Mouse (Mus musculus): ENCODE data around the gene 2310002L09Rik. TPM values are rescaled to one million over a fixed set of nuclear protein-coding genes. Genes with fewer than 3 reads are reported as not detected.
"Not testable (repeated sequence)": the region's sequence is repeated elsewhere in the genome, so short reads cannot be mapped to it uniquely, and the experiment has no call there.

Gene 2310002L09Rik
- polyA plus RNA-seq (2015; fragmentation: Nextera tagmentation; extraction: Ambion mirVana): not detected in 2 replicates

DNA sequence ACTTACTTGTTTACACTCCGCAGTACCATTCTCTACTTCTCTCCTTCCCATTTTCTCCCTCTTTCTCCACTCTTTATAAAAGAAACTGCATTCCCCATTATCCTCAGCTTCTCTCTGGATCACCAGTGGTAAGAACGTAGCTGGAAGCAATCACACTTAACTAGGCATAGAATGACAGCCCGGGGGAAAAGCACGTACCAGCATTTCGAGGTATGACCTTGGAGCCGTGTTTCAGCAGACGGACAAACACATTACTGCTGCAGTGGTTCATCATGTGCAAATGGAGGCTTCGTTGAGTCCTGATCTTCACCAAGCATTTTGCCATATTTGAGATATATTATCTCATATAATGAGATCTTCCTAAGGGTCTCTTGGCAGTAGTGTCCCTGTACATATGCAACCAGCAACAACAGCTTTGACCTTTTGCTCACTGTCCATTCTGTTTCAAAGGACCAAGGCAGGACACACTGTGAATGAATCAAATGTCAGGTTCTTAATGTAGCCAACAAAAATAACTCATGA lies at the start of gene 2310002L09Rik:
Gene 2310002L09Rik (minus strand): TSS at position 472 of the 522 bp plus-strand sequence.
- no peak within 1 kb of the TSS for H3K27ac ChIP-seq
- no peak for ATAC-seq (replicated peaks)
- H3K4me3 ChIP-seq: no peak within 1 kb of the TSS
- H3K9me3 ChIP-seq: no peaks in the 10 kb centered on the region
- no peaks in the 10 kb centered on the region for H3K27me3 ChIP-seq (replicated peaks)
- H3K36me3 ChIP-seq (replicated peaks): no peaks in the 10 kb centered on the region
- 83% methylated on average over 8 of the region's 8 CpGs for WGBS
- H3K4me1 ChIP-seq: no peaks in the 10 kb centered on the region
- no peak within 1 kb of the TSS for H3K9ac ChIP-seq
- no peak within 1 kb of the TSS for H3K4me2 ChIP-seq

DNA sequence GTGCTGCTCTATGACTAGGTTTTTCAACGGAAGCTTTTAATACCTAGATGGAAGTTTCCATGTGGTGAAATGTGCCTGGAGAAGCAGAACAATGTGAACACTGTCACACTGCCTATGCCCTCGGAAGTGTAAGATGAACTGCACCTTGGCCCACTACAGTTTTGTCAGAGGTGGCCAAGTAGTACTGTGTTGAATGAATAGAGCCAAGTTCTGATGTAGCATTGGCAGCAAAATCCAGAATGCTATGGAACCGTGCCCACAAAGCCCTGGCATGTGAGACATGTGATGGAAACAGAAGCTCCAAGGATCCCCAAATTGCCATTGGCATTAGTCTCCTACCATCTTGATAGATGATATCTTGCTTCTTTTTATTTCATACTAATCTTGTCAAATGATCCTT lies 29.8 kb upstream of the 2310002L09Rik start:
- H3K4me1 ChIP-seq: no peaks in the 10 kb centered on the region
- H3K9me3 ChIP-seq: no peaks in the 10 kb centered on the region
- no peak overlapping the region for H3K9ac ChIP-seq
- H3K27ac ChIP-seq: no peak overlapping the region
- 87% methylated on average over 3 of the region's 3 CpGs for WGBS
- H3K36me3 ChIP-seq (replicated peaks): no peaks in the 10 kb centered on the region
- H3K4me2 ChIP-seq: no peak overlapping the region
- no peak overlapping the region for H3K4me3 ChIP-seq
- no peaks in the 10 kb centered on the region for H3K27me3 ChIP-seq (replicated peaks)
- no peak for ATAC-seq (replicated peaks)

DNA sequence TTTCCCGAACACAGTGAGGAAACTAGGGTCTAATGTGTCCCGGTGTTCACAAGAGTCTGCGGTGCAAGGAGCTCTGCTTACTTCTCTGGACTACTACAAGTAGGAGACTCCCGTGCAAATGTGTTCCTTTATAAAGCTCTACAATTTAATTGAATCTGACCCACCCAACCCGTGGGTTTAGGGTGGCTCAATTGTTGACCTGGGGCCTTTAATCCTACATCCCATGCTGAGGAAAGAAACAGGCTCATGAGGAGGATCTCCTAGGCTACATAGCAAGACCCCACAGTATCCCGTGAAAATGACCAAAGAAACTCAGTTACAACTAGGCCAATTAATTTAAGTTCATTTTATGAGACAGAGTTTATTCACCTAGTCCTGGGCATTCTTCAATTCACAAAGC lies 30.0 kb downstream of the 2310002L09Rik start, which contains the start of gene Gm11756:
Gene Gm11756 (minus strand): TSS at position 101 of the 400 bp plus-strand sequence.
- H3K4me1 ChIP-seq; H3K36me3 ChIP-seq (replicated peaks); ATAC-seq (replicated peaks); H3K9ac ChIP-seq; H3K9me3 ChIP-seq; H3K4me2 ChIP-seq; H3K27me3 ChIP-seq (replicated peaks); H3K27ac ChIP-seq; H3K4me3 ChIP-seq: not testable (repeated sequence)
- 88% methylated on average over 6 of the region's 6 CpGs for WGBS

DNA sequence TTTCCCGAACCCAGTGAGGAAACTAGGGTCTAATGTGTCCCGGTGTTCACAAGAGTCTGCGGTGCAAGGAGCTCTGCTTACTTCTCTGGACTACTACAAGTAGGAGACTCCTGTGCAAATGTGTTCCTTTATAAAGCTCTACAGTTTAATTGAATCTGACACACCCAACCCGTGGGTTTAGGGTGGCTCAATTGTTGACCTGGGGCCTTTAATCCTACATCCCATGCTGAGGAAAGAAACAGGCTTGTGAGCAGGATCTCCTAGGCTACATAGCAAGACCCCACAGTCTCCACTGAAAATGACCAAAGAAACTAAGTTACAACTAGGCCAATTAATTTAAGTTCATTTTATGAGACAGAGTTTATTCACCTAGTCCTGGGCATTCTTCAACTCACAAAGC lies 44.8 kb downstream of the 2310002L09Rik start, which contains the start of gene Gm13871:
Gene Gm13871 (minus strand): TSS at position 101 of the 400 bp plus-strand sequence.
- H3K27ac ChIP-seq; ATAC-seq (replicated peaks); H3K4me2 ChIP-seq; H3K27me3 ChIP-seq (replicated peaks); H3K36me3 ChIP-seq (replicated peaks); H3K9me3 ChIP-seq; H3K4me1 ChIP-seq; H3K9ac ChIP-seq; H3K4me3 ChIP-seq: not testable (repeated sequence)
- WGBS: no CpG with 5 or more reads among the region's 4 CpGs

DNA sequence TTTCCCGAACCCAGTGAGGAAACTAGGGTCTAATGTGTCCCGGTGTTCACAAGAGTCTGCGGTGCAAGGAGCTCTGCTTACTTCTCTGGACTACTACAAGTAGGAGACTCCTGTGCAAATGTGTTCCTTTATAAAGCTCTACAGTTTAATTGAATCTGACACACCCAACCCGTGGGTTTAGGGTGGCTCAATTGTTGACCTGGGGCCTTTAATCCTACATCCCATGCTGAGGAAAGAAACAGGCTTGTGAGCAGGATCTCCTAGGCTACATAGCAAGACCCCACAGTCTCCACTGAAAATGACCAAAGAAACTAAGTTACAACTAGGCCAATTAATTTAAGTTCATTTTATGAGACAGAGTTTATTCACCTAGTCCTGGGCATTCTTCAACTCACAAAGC lies 59.6 kb downstream of the 2310002L09Rik start, which contains the start of gene Gm11757:
Gene Gm11757 (minus strand): TSS at position 101 of the 400 bp plus-strand sequence.
- H3K9me3 ChIP-seq; H3K36me3 ChIP-seq (replicated peaks); H3K9ac ChIP-seq; ATAC-seq (replicated peaks); H3K4me3 ChIP-seq; H3K27me3 ChIP-seq (replicated peaks); H3K4me2 ChIP-seq; H3K27ac ChIP-seq; H3K4me1 ChIP-seq: not testable (repeated sequence)
- WGBS: no CpG with 5 or more reads among the region's 4 CpGs

Other genes with a start within 250 kb of the 2310002L09Rik start
- gene Rasef, start 159.9 kb downstream of the 2310002L09Rik start, polyA plus RNA-seq (2015; fragmentation: Nextera tagmentation; extraction: Ambion mirVana): 0.28 and 0.54 TPM in 2 replicates
- not detected in 2 replicates for gene Gm11758, start 74.6 kb downstream of the 2310002L09Rik start, polyA plus RNA-seq (2015; fragmentation: Nextera tagmentation; extraction: Ambion mirVana)
- not detected in 2 replicates for gene Gm11757, start 59.7 kb downstream of the 2310002L09Rik start, polyA plus RNA-seq (2015; fragmentation: Nextera tagmentation; extraction: Ambion mirVana)
- gene Gm13871, start 44.9 kb downstream of the 2310002L09Rik start, polyA plus RNA-seq (2015; fragmentation: Nextera tagmentation; extraction: Ambion mirVana): not detected in 2 replicates
- gene Gm11756, start 30.1 kb downstream of the 2310002L09Rik start, polyA plus RNA-seq (2015; fragmentation: Nextera tagmentation; extraction: Ambion mirVana): not detected in 2 replicates
- gene Frmd3, start 62.6 kb upstream of the 2310002L09Rik start, polyA plus RNA-seq (2015; fragmentation: Nextera tagmentation; extraction: Ambion mirVana): 33.9 and 37.3 TPM in 2 replicates

Measured in midbrain, embryonic 15.5 days (tissue).